Mouse (Mus musculus) cerebellum, adult 18-20 months (tissue): ENCODE measurements around the gene Adamtsl1.
A peak's percentile ranks its signal among the peaks of the same experiment; 100 is the strongest.

Experiments
- DNase-seq, 2 experiments: peaks; one replicate each; pipeline ENCODE4 v3.0.0; 2021

The Adamtsl1 gene

GRCm38 (mm10) chr4:85513792-85514191 lies at the start of gene Adamtsl1:
Gene Adamtsl1, plus strand, starts transcription at chr4:85514172.
- DNase-seq: peak; percentile 13 to 35

GRCm38 (mm10) chr4:85483586-85483985 lies 30.4 kb upstream of the Adamtsl1 start:
- no peak for DNase-seq

- no peak for DNase-seq
These were observed 27.5 kb upstream of the Adamtsl1 start for GRCm38 (mm10) chr4:85486316-85486946.

GRCm38 (mm10) chr4:85505718-85506117 lies 8.3 kb upstream of the Adamtsl1 start:
- no peak for DNase-seq

GRCm38 (mm10) chr4:85506976-85507375 lies 7.0 kb upstream of the Adamtsl1 start:
- no peak for DNase-seq

- no peak for DNase-seq
These were observed 6.5 kb upstream of the Adamtsl1 start for GRCm38 (mm10) chr4:85507491-85507890.

- DNase-seq: peak; percentile 4 to 9
These were observed 684 bp upstream of the Adamtsl1 start for GRCm38 (mm10) chr4:85513288-85513687.

- DNase-seq: peak; percentile 74 to 77
These were observed 271 bp downstream of the Adamtsl1 start for GRCm38 (mm10) chr4:85514205-85514681.

GRCm38 (mm10) chr4:85526966-85527566 lies 13.1 kb downstream of the Adamtsl1 start:
- no peak for DNase-seq

GRCm38 (mm10) chr4:85529852-85530251 lies 15.9 kb downstream of the Adamtsl1 start:
- no peak for DNase-seq

- no peak for DNase-seq
These were observed 25.7 kb downstream of the Adamtsl1 start for GRCm38 (mm10) chr4:85539677-85540076.

GRCm38 (mm10) chr4:85543221-85543620 lies 29.2 kb downstream of the Adamtsl1 start:
- DNase-seq: no peak

- no peak for DNase-seq
These were observed 40.7 kb downstream of the Adamtsl1 start for GRCm38 (mm10) chr4:85554696-85555095.

GRCm38 (mm10) chr4:85559753-85560152 lies 45.8 kb downstream of the Adamtsl1 start:
- DNase-seq: no peak

GRCm38 (mm10) chr4:85585426-85585825 lies 71.5 kb downstream of the Adamtsl1 start:
- DNase-seq: no peak

GRCm38 (mm10) chr4:85588928-85589327 lies 75.0 kb downstream of the Adamtsl1 start:
- DNase-seq: no peak

- DNase-seq: no peak
These were observed 77.1 kb downstream of the Adamtsl1 start for GRCm38 (mm10) chr4:85591037-85591436.

- DNase-seq: no peak
These were observed 80.2 kb downstream of the Adamtsl1 start for GRCm38 (mm10) chr4:85594159-85594558.

- DNase-seq: no peak
These were observed 99.4 kb downstream of the Adamtsl1 start for GRCm38 (mm10) chr4:85613331-85613730.

GRCm38 (mm10) chr4:85618746-85619145 lies 104.8 kb downstream of the Adamtsl1 start:
- no peak for DNase-seq

GRCm38 (mm10) chr4:85619261-85619660 lies 105.3 kb downstream of the Adamtsl1 start:
- DNase-seq: no peak

GRCm38 (mm10) chr4:85629381-85629780 lies 115.4 kb downstream of the Adamtsl1 start:
- DNase-seq: no peak

- no peak for DNase-seq
These were observed 155.3 kb downstream of the Adamtsl1 start for GRCm38 (mm10) chr4:85669271-85669670.

GRCm38 (mm10) chr4:85669735-85670134 lies 155.8 kb downstream of the Adamtsl1 start:
- DNase-seq: no peak

GRCm38 (mm10) chr4:85672290-85672689 lies 158.3 kb downstream of the Adamtsl1 start:
- no peak for DNase-seq
